Mouse (Mus musculus) heart, postnatal 4 days (tissue): ENCODE measurements around the gene Scml4. TPM values are rescaled to one million over a fixed set of nuclear protein-coding genes. Genes with fewer than 3 reads are reported as not detected.

Experiments
- DNase-seq: peaks from one replicate; pipeline ENCODE4 v3.0.0; 2021
- total RNA-seq, 2 experiments: library from RNA; stranded (reverse); gene quantifications; 2 replicates each; pipeline ENCODE4 v1.2.3; 2021

The Scml4 gene
- total RNA-seq, 2 experiments from 2014 or later, result 4.2 to 4.9 TPM

DNA sequence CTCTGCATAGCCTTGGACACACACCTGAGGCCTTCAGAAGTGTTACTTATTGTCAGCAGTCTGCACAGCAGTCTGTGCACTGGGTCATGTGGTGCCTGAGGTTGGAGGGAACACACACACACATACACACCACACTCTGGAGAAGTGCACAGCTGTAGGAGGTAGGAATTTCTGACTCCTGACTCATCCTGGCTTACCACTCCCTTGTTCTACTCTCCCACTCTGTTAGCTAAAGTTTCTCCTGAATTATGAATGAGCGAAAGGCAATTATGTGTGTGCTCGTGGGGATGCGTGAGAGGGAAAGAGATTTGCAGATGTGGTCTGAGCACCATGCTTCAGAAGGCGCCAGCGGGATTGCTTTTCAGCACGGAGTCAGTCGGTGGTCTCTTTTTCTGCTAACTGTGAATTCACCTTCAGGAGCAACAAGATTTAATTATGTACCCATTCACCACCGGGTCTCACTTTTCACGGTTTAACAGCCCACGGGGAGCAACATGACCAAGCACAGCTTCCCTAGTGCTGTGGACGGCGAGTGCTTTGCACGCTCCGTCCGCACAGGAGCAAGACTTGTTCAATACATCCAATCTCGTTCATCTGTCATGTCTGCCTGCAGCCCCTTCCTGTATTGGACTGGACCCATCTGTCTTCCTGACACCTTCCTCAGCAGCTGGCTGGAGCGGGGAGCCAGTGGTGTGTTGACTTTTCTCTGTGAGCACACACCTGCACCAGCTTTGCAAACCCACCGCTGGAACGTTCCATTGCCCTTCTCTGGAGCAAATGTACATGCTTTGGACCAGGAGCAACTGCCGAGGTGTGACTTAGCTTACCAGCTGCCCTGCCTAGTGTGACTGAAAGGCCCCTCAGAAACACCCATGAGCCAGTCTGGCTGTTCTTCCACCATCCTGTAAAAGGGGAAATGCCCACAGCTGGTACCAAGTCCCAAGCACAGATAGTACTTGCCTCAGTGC lies 91.2 kb downstream of the Scml4 start:
- no peak for DNase-seq

DNA sequence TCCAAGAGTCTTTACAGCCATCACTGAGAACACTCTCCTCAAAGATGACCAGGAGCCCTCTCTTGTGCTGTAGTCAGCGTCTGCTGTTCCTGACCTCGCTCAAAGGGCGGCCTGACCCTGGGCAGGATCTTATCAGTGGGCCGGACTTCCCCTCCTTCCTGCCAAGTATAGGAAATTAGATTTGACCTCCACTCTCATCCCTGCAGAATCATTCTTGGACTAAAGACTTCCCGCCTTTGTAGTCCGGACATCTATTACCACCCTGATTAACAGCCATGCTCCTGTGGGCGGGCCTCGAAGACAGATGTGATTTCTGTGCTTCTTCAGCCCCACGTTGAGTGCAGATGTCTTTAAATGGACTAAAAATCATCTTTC lies 91.9 kb downstream of the Scml4 start:
- DNase-seq, result no peak

DNA sequence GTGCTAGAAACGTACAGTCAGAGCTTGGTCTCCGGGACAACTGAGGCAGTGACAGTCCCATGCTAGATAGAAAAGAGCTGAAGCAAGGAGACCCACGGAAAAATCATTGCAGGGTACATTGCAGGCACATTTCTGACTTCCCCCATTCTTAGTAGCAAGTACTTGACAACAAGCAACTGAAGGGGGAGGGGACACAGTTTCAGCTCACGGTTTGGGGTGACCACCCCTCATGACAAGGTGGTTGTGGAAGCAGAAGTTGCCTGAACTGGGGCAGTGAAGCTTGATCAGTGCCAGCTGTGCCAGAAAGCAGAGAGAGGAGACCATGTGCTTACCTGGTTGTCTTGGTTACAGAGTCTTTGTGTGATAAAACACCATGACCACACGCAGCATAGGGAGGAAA lies 93.4 kb downstream of the Scml4 start:
- DNase-seq, result no peak

DNA sequence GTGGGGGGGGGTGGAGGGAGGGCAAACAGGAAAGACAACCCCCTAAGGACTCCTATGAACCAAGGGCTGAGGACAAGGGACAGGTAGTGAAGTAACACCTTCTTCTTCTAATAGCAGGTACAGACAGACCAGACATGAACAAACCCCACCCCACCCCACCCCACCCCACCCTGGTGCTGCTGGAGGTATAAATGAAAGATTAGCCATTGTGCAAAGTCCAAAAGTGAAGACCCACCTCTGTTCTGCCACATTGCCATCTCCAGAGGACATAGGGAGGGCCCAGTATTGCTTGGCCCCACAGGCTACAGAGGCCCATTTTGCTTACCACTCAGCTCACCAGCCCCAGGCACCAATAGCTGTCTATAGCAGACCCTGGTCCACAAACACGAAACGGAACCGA lies 95.0 kb downstream of the Scml4 start:
- DNase-seq, result no peak

DNA sequence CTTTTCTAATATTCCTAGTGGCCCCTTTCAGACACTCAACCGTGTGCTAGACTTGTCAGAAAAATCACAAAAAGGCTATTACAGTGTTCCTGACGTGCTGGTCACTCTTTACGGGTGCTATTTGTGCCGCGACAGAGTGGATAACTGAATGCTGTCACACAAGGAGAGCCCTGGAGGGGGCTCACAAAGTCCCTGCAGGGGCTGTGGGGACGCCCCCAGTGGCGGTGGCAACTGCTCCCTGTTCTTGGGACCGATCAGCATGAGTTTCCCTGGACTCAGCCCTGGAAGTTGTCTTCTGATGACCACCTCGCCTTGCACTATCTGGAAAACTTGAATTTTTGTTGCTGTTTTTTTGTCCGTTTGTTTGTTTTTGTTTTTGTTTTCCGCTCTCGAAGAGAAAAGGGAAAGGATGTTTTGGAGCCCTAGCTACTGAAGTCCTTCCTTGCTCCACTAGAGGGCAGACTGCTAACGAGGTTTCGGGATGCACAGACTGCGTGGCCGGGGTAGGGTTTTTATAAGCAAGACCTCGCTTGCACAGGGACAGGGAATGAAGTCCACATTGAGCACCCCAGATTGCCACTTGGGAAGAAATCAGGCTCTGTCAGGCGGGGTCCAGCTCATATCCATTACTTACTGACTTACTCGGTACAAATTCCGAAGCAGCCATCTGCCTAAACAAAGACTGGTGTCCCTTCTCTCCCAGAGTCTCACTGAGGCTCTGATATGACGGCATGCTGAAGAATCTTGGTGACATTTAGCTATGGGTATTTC lies 97.9 kb downstream of the Scml4 start:
- DNase-seq, result peak; percentile 82

DNA sequence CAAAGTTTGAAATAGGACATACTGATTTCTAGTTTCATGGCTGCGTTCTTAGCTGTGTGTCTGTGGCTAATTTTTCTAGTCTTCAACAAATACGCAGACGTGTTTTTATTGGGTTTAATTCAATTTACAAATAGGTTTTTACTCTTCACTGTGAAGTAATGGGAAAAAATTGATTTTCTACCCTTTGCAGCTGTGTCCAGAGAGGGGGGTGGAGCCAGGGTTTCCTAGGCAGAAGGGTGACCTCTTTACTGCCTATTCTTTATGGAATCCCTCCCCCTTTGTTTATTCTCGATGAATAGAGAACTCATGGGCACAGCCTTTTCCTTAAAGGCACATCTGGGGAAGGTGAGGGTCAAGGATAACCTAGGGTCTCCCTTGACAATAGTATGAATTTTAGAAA lies 98.5 kb downstream of the Scml4 start:
- no peak for DNase-seq

DNA sequence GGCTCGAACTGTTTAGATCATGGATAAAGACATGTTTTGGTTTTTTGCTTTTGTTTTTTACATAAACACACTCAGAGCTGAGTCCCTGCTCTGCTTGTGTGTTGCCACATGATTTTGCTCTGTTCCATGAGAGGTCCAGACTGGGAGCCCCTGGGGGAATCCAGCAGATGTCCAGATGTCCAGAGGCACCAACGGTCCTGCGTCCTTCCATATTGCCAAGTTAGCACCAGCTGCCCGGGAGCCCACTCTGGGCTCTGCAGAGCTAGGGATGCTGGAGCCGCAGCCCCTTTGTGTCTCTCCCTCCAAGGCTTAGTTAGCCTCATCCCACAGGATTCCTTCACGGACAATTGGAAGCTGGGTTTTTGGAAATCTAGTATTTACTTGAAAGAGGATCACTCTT lies 101.6 kb downstream of the Scml4 start:
- DNase-seq, result peak; percentile 16

DNA sequence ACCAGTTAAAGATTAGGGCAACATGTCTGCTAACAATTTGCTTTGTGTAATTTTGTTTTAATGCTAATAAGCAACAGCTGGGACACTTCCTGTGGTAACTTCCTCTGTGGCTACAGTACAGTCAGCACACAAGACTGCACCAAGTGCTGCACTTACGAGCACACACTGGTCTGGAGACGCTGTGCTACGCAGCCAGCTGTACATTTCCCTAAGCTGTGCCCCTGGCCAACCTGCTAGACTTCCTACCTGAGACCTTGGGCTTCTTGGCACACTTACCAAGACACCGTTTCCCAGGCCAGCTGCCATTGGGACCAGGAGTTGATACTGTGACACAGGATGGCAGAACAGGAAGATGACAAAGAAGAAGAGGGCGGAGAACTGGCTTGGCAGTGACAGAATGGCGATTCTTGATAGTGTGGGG lies 102.0 kb downstream of the Scml4 start:
- DNase-seq, result no peak

DNA sequence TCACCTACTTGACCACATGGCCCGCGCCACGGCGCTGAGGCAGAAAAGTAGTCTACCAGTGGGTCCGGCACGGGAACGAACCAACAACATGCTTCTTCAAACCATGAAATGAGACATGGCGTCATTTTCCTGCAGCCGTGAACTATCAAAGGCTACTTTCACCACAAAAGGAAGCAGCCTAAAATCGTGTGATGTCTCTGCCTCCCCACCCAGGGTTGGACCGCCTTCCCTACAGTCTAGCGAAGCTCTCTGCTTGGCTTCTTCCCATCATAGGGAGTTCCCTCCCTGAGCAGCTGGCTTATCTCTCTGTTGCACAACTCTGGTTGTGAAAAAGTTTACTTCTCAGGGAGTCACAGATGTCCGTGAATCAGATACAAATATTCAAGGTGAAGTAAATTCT lies 102.5 kb downstream of the Scml4 start:
- DNase-seq, result peak; percentile 26

DNA sequence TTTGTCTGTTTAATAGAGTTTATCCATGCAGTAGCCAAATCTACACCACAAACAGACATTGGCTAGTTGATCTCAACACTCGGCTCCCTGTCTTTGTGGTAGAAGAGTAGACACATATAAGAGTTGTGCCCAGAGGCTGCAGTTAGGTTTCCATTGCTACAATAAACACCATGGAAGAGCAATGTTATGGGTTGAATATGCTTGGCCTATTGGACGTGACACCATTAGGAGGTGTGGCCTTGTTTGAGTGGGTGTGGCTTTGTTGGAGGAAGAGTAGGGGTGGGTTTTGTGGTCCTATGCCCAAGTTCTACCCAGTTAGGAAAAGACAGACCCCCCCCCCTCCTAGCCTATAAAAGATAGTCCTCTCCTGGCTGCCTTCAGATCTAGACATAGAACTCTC lies 102.9 kb downstream of the Scml4 start:
- DNase-seq, result no peak

DNA sequence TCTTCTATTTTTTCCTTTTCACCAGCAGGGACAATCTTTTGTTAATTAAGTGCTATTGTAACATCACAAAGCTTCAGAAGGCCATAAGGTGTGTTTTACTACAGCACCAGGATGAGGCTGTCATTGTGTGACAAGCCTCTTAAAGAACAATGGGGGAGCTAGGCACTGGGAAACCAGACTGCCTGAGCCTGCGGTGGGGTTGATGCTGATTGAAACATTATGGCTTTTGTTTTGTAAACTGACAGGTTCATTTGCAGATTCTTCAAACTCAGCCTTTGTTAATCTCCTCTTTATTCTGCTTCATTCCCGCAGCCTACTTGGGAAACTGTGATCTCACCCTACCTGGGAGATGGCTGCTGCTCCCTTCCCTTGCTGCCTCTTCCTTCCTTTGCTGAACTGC lies 108.2 kb downstream of the Scml4 start:
- DNase-seq, result no peak

DNA sequence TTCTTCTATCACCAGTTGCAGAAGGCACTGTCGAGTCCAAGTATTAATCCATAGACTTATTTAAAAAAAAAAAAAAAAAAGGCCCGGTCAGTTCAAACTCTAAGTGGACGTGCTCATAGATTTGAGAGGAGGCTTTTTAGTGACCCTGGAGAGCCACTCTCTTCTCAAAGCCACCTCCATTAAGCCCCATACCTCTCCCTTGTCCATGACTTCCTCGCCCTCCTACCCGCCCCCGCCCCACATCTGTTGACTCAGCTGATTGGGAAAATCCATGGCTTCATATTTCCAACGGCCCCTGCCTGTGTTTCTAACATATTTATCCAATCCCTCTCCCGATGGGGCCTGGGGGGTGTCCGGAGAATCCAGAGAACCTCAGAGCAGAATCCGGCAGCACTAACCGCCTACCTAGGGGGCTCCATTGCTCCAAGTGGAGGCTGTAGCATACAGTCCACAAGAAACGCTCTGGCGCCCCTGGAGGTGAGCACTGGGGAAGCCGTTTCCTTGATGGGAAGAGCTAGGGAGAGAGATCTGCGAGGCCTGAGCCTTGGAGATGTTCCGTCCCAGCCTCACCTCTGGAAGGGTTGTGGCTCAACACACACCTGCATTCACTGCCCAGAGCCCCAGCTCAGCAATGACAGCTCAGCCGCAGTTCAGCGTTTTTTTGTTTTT lies 112.5 kb downstream of the Scml4 start:
- peak; percentile 86 for DNase-seq

DNA sequence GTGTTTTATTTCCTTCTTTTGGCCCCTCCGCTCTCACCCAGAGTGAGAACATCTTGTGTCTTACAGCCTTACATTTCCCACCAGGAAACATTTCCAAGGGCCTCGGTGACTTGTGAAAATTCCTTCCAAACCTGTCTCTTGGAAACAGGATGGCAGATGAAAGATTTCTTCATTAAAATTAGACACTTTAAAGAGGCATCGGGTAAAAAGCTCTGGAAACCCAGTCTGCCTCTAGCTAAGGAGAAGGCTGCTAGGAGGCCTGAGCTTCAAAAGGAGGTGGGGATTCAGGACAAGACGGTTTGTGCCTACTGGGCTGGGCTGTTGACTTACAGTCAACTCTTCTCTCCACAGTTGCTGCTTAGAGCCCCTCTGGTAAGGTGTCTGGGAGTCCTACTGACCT lies 113.4 kb downstream of the Scml4 start:
- no peak for DNase-seq

DNA sequence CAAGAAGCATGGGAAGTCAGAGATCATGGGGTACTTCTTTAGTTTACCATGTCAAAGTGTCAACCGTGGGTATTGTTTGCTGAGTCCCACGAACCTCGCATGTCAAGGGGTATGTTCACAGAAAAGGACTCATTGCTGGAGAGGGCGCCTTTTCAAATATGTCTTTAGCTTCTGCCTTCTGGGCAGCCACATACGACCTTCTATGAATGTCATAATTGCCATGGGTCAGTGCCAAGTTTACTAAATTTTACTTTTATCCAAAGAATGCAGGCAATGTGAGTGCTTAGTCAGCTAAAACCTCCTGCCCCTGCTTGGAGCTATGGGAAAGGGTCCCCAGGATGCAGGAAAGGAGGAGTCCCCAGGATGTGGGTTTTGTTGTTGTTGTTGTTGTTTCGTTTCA lies 116.4 kb downstream of the Scml4 start:
- no peak for DNase-seq

DNA sequence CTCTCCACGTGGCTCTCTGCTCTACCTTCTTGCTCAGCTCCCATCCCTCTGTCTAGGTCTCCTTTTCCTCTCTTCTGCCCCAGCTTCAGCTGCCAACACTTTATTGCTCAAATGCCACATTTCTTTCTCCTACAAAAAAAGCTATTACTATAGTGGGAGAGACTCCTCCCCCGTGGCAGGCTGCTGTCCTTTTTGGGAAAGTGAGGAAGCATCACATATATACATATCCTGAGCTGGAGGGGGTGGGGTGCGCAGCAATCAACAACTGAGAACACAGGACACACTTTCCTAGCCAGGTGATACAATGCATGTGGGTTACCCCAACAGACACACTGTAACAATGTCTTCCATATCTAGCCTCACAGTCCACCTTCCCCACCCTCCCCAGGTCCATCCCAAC lies 118.2 kb downstream of the Scml4 start:
- DNase-seq, result no peak

DNA sequence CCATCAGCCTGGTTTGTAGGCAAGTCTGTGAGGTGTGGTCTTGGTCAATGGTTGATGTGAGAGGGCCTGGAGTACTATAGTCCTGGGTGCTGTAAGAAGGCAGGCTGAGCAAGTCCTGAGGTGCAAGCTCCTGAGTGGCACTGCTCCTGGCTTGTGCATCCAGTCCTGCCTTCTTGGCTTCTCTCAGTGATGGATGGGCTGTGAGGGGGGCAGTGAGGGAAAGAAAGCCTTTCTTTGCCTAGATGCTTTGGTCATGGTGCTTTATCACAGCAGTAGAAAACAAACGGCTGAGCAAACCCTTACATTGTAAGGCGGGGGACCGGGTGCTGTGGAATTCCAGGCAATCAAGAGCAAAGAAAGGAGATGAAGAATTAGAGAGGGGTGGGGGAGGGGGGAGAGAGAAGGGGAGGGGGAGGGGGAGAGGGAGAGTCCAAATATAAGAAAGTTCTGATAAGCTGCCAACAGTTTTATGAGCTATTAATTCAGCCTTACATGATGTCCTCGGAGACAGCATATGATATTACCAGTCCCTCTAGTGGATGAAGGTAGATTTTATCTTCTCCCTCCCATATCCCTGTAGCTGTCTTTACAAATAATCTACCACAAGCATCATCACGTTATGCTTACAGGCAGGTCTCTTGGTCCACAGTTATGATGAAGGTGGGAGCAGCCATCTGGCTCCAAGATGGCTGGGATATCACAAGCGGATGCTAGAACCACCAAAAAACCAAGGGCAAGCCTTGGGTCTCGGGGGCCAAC lies 121.0 kb downstream of the Scml4 start:
- no peak for DNase-seq

DNA sequence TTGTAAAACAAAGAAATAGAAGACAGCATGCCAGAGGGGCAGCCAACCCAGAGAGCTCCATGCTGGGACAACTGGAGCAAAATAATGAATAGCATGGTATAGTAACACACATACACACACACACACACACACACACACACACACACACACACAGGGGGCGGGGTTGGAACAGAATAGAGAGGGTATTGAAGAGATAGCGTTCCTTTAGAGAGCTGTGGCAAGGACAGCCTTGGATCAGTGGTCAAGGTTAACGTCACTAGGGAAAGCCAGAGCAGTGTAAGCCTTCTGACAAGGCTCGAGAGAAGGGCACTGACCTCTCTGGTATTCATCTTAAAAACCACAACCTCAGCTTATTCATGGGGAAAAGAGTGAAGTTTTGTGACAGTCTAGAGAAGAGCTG lies 124.7 kb downstream of the Scml4 start:
- no peak for DNase-seq

DNA sequence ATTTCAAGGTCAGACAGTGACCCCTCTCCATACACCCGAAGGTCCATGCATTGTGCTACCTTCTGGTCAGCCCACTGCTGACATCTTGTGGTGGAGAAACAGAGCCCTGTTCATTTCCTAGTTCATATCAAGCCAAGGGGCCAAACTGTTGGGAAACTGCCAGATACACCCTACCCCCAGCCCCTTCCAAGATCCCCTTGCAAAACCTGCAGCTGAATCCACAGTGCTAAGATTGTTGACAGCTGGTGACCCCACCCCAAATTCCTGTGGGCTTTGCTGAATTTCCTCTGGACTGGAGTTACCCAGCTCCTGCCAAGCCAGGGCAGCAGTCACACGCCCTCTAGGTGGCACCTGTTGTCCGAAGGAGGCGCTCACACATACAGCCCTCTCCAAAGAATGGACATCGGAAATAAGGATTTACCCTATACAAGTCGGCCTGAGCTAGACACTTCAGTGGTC lies 127.5 kb downstream of the Scml4 start:
- DNase-seq, result peak; percentile 64

DNA sequence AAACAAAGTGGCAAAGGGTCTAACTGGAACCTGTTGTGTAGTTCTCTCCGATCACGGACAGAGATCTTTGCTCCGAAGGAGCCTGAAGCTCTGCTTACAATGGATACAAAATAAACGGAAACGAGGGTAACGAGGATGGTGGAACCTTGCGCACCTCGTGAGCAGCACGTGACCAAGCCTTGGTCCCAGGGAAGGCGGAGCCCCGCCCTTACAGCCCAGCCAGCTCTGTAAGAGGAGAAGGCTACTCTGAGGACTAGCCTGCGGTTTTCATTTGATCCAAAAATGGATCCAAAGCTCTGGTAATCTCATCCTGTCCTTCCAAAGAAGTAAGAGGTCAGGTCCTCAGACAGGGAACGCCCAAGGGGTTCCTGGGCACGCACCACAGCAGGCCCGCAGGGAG lies 128.5 kb downstream of the Scml4 start:
- DNase-seq, result no peak

DNA sequence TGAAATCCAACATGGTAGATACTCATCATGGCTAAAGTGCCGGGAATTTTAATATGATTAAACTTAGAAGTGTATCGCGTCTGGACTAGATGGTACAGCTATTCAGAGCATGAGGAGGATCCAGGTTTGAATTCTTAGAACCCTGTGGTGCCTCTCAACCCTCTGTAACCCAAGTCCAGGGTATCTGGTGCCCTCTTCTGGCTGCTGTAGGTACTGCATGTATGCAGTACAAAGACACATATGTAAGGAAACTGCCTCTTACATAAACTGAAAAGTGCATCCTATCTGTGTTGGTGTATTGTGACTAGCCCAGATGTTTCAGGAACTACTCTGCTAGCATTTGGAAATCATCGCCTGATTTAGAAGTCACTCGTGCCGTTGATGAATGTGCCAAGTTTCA lies 129.7 kb downstream of the Scml4 start:
- DNase-seq, result peak; percentile 74

DNA sequence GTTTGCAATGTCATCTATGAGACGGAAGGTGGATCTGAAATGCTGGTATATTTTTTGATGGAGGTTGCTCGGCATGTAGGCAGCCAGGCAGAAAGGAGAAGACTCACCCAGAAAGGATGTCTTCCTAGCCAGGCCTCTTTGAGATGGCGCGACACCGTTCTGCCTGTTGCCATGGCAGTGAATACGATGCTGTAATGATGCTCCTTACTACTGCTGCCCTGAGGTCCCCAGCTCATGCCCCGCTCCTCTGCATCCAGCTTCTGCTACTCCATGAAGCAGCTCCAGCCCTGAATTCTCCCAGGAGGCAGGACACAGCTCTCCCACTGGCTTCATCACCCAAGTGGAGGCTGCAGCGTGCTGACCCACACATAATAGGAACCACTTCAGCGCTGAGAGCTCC lies 130.8 kb downstream of the Scml4 start:
- no peak for DNase-seq

DNA sequence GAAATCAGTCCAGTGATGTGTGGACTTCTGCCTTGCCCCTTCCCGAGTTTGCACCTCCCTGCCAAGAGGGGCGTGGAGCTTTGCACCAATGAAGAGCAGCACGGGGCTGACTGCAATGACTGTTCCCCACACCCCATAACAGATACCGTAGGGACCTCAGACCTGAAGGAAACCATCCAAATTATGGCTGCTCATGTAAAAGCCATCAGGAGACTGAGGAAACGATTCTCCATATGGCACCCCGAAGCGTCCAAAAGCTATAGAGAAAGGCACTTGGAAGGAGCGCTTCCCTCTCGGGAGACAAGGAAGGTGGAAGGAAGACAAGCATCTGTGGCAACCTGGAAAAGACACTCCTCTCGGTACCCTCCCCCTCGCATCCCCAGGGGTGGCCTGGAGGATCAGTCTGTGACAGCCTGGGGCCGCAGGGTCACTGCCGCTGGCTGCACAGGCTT lies 134.2 kb downstream of the Scml4 start:
- no peak for DNase-seq
